Mouse (Mus musculus): ENCODE measurements around the gene Arhgef40.

GRCm38 (mm10) chr14:51940944-51941560, 43.5 kb upstream of the Arhgef40 start:
- TF ChIP-seq POLR2A (IDR thresholded peaks at IDR 0.05; ENCODE audit: insufficient read depth, low read depth, low read length): no peak
- TF ChIP-seq CTCF (IDR thresholded peaks at IDR 0.05): no peak

All from heart, adult 2 months (tissue).